Mouse (Mus musculus): ENCODE measurements around the gene Tlr4. TPM values are rescaled to one million over a fixed set of nuclear protein-coding genes. Genes with fewer than 3 reads are reported as not detected.

The Tlr4 gene
- 0.43 and 0.49 TPM in 2 replicates for polyA plus RNA-seq (2012; rRNA removed)

DNA sequence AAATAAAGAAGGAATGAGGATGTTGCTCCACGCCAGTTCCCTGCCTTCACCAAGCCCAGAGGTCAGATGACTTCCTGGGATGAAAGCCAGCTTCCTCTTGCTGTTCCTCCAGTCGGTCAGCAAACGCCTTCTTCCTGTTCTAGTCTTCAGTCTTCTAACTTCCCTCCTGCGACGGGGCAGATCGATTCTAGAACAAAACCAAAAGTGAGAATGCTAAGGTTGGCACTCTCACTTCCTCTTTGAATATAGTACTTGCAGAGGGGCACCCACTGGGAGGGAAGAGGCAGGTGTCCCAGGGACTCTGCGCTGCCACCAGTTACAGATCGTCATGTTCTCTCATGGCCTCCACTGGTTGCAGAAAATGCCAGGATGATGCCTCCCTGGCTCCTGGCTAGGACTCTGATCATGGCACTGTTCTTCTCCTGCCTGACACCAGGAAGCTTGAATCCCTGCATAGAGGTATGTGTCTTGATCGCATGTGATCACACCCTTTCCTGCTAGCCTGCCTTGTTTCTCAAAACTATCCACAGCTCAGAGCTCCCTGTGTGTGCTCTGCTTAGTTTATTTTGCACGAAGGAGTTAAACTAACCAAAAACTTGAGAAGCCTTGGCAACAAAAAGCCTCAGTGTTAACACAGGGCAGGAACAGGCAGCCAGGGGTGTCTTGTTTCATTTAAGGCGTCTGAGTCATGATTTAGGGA, at the start of gene Tlr4:
Gene Tlr4 (plus strand): TSS at position 122 of the 700 bp plus-strand sequence.

All from central nervous system, embryonic 14 days (tissue).